In the genomic region with DNA sequence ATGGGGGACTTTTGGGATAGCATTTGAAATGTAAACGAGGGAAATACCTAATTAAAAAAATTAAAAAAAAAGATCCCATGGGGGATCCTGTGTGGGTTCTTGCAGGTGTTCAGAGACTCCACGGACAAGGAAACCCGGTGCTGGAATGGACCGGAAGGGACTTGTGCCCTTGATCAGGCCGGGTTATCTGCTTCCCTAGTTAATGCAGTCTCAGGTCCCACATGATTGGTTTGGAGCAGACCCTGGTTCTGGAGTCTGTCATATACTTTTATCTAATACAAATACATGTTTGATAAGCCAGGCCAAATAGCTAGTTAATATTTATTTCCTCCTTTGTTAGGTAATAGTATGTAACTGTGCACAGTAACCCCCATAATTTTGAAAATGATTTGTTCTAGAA, we compare ENCODE assay signal across 23 mouse cellular contexts.
DNase-seq lines count a peak whose midpoint lies in the region; ATAC-seq and TF ChIP-seq lines count a peak whose summit lies in the region.
"Had no signal": no experiment of that assay in that cellular context is flagged by ENCODE, and none has a peak within 500 bp of the region (broad histone marks: within the 10 kb centered on the region; RNA-seq: fewer than 3 reads in every experiment).

No protein-coding gene starts in this region.

- H3K27ac ChIP-seq in liver, adult 2 months (replicated peaks; ENCODE audit: insufficient read depth, low read depth, low read length): no peak overlapping the region
- H3K27ac ChIP-seq in liver, embryonic 11.5 days (ENCODE audit: low read depth, low read length): no peak overlapping the region
- no peak overlapping the region for H3K27ac ChIP-seq in intestine, embryonic 16.5 days (ENCODE audit: low read length)
- H3K27ac ChIP-seq in stomach, embryonic 16.5 days (ENCODE audit: low read length): no peak overlapping the region
- H3K27ac ChIP-seq in midbrain, embryonic 13.5 days: no peak overlapping the region
- H3K27ac ChIP-seq: embryonic facial prominence, embryonic 13.5 days; embryonic facial prominence, embryonic 15.5 days; forebrain, embryonic 10.5 days; forebrain, embryonic 12.5 days had no signal

- no peak overlapping the region for H3K4me2 ChIP-seq in liver, embryonic 11.5 days
- H3K4me2 ChIP-seq in intestine, embryonic 16.5 days (ENCODE audit: low read depth, low read length): no peak overlapping the region
- H3K4me2 ChIP-seq in stomach, embryonic 16.5 days (ENCODE audit: low read depth, low read length): no peak overlapping the region
- H3K4me2 ChIP-seq in midbrain, embryonic 13.5 days (replicated peaks): no peak overlapping the region
- H3K4me2 ChIP-seq: embryonic facial prominence, embryonic 13.5 days; embryonic facial prominence, embryonic 15.5 days; forebrain, embryonic 12.5 days had no signal

- DNase-seq in liver, adult 2 months (ENCODE audit: extremely low read depth, low read depth, low spot score): peak; percentile 45
- no peak for DNase-seq in liver, embryonic 11.5 days (ENCODE audit: low spot score)
- DNase-seq in ovary, postnatal 14 days (ENCODE audit: low spot score): no peak
- DNase-seq in left cerebral cortex, adult 9 months (ENCODE audit: low spot score in 2 of 2): no peak
- DNase-seq: adrenal gland, adult 2 months; adrenal gland, postnatal 10 days; adrenal gland, postnatal 25 days; cerebellum, adult 11 months; cerebellum, adult 18-20 months; cerebellum, adult 8-10 months; cerebellum, adult 9-11 months; cerebellum, postnatal 14 days; cerebellum, postnatal 36 days; embryo, embryonic 11 days had no signal

- no peaks in the 10 kb centered on the region for H3K27me3 ChIP-seq in liver, adult 2 months (ENCODE audit: control insufficient read depth, insufficient read depth, low read length)
- H3K27me3 ChIP-seq in liver, embryonic 11.5 days (replicated peaks; ENCODE audit: control insufficient read depth, insufficient read depth, low read length): no peaks in the 10 kb centered on the region
- H3K27me3 ChIP-seq in intestine, embryonic 16.5 days (replicated peaks; ENCODE audit: control insufficient read depth, insufficient read depth, low read length): no peaks in the 10 kb centered on the region
- no peaks in the 10 kb centered on the region for H3K27me3 ChIP-seq in stomach, embryonic 16.5 days (ENCODE audit: control insufficient read depth, insufficient read depth, low read length)
- no peaks in the 10 kb centered on the region for H3K27me3 ChIP-seq in midbrain, embryonic 13.5 days
- H3K27me3 ChIP-seq: embryonic facial prominence, embryonic 13.5 days; embryonic facial prominence, embryonic 15.5 days; forebrain, embryonic 12.5 days had no signal

- no peak for TF ChIP-seq CTCF in liver, adult 2 months (IDR thresholded peaks at IDR 0.05; ENCODE audit: low read depth, low read length)

- no peaks in the 10 kb centered on the region for H3K9me3 ChIP-seq in liver, embryonic 11.5 days (ENCODE audit: control insufficient read depth, low read length)
- H3K9me3 ChIP-seq in intestine, embryonic 16.5 days (ENCODE audit: control insufficient read depth, low read length): no peaks in the 10 kb centered on the region
- H3K9me3 ChIP-seq in stomach, embryonic 16.5 days (replicated peaks; ENCODE audit: control insufficient read depth, low read length): no peaks in the 10 kb centered on the region
- H3K9me3 ChIP-seq in midbrain, embryonic 13.5 days: no peaks in the 10 kb centered on the region
- H3K9me3 ChIP-seq: embryonic facial prominence, embryonic 13.5 days; embryonic facial prominence, embryonic 15.5 days; forebrain, embryonic 10.5 days; forebrain, embryonic 12.5 days had no signal

- no peak overlapping the region for H3K9ac ChIP-seq in liver, adult 2 months (ENCODE audit: low read depth, low read length)
- no peak overlapping the region for H3K9ac ChIP-seq in liver, embryonic 11.5 days (ENCODE audit: low read depth, low read length)
- no peak overlapping the region for H3K9ac ChIP-seq in intestine, embryonic 16.5 days (ENCODE audit: low read depth, low read length)
- H3K9ac ChIP-seq in stomach, embryonic 16.5 days (ENCODE audit: low read length): no peak overlapping the region
- H3K9ac ChIP-seq in midbrain, embryonic 13.5 days (replicated peaks): no peak overlapping the region
- H3K9ac ChIP-seq: embryonic facial prominence, embryonic 13.5 days; embryonic facial prominence, embryonic 15.5 days; forebrain, embryonic 12.5 days had no signal

- TF ChIP-seq POLR2A in liver, adult 2 months (IDR thresholded peaks at IDR 0.05; ENCODE audit: extremely low read depth, insufficient read depth, low read length): no peak

- no peaks in the 10 kb centered on the region for H3K36me3 ChIP-seq in liver, adult 2 months (ENCODE audit: control insufficient read depth, insufficient read depth, low read length)
- no peaks in the 10 kb centered on the region for H3K36me3 ChIP-seq in liver, embryonic 11.5 days (ENCODE audit: control insufficient read depth, insufficient read depth, low read length)
- no peaks in the 10 kb centered on the region for H3K36me3 ChIP-seq in intestine, embryonic 16.5 days (ENCODE audit: control insufficient read depth, insufficient read depth, low read length)
- H3K36me3 ChIP-seq in stomach, embryonic 16.5 days (ENCODE audit: control insufficient read depth, insufficient read depth, low read length): no peaks in the 10 kb centered on the region
- no peaks in the 10 kb centered on the region for H3K36me3 ChIP-seq in midbrain, embryonic 13.5 days
- H3K36me3 ChIP-seq: embryonic facial prominence, embryonic 13.5 days; embryonic facial prominence, embryonic 15.5 days; forebrain, embryonic 10.5 days; forebrain, embryonic 12.5 days had no signal

- ATAC-seq in liver, embryonic 11.5 days (replicated peaks; ENCODE audit: low FRiP score): no peak
- ATAC-seq in intestine, embryonic 16.5 days: peak; percentile 64; the same call in 1 of the 2 replicates
- ATAC-seq in stomach, embryonic 16.5 days (ENCODE audit: insufficient read depth, low FRiP score): peak; percentile 44; the same call in 1 of the 2 replicates
- no peak for ATAC-seq in midbrain, embryonic 13.5 days
- ATAC-seq: forebrain, embryonic 14.5 days had no signal

- no peaks in the 10 kb centered on the region for H3K4me1 ChIP-seq in liver, adult 2 months (ENCODE audit: control insufficient read depth, insufficient read depth, low read length)
- H3K4me1 ChIP-seq in liver, embryonic 11.5 days (replicated peaks; ENCODE audit: control insufficient read depth, insufficient read depth, low read length): no peaks in the 10 kb centered on the region
- no peaks in the 10 kb centered on the region for H3K4me1 ChIP-seq in intestine, embryonic 16.5 days (ENCODE audit: control insufficient read depth, insufficient read depth, low read length)
- no peaks in the 10 kb centered on the region for H3K4me1 ChIP-seq in stomach, embryonic 16.5 days (ENCODE audit: control insufficient read depth, insufficient read depth, low read length)
- no peaks in the 10 kb centered on the region for H3K4me1 ChIP-seq in midbrain, embryonic 13.5 days (replicated peaks)
- H3K4me1 ChIP-seq: embryonic facial prominence, embryonic 13.5 days; embryonic facial prominence, embryonic 15.5 days; forebrain, embryonic 10.5 days; forebrain, embryonic 12.5 days had no signal

- H3K79me2 ChIP-seq in liver, adult 2 months (ENCODE audit: control insufficient read depth, insufficient read depth, low read length): no peaks in the 10 kb centered on the region

- H3K4me3 ChIP-seq in liver, adult 2 months (ENCODE audit: insufficient read depth, low read depth, low read length): no peak overlapping the region
- no peak overlapping the region for H3K4me3 ChIP-seq in liver, embryonic 11.5 days (ENCODE audit: low read depth, low read length)
- no peak overlapping the region for H3K4me3 ChIP-seq in intestine, embryonic 16.5 days (ENCODE audit: low read length)
- no peak overlapping the region for H3K4me3 ChIP-seq in stomach, embryonic 16.5 days (replicated peaks; ENCODE audit: low read length)
- no peak overlapping the region for H3K4me3 ChIP-seq in midbrain, embryonic 13.5 days (replicated peaks)
- H3K4me3 ChIP-seq: embryonic facial prominence, embryonic 13.5 days; embryonic facial prominence, embryonic 15.5 days; erythroblast, embryonic 14.5 days; forebrain, embryonic 10.5 days; forebrain, embryonic 12.5 days had no signal

- WGBS in liver, adult 2 months: 49% methylated on average over 5 of the region's 5 CpGs
- WGBS in liver, embryonic 11.5 days: 87% methylated on average over 5 of the region's 5 CpGs
- 82% methylated on average over 5 of the region's 5 CpGs for WGBS in intestine, embryonic 16.5 days
- 60% methylated on average over 5 of the region's 5 CpGs for WGBS in stomach, embryonic 16.5 days
- 92% methylated on average over 5 of the region's 5 CpGs for WGBS in midbrain, embryonic 13.5 days

Comparison
In these comparisons a context has a peak if more than half of its experiments do, and no peak if none do; other contexts are left out.
1. ATAC-seq: peak in intestine, embryonic 16.5 days (single experiment) and stomach, embryonic 16.5 days (single experiment); none in liver, embryonic 11.5 days (single experiment) and midbrain, embryonic 13.5 days (single experiment).